Mouse (Mus musculus) cortical plate, adult 2 months (tissue): Measurements from ENCODE around the gene Zdhhc1.

ENCODE experiments used
- CTCF ChIP-seq: fragments of 200-500 bp; IDR thresholded peaks from 2 replicates; pipeline ENCODE4 v1.5.1; 2011; ENCODE audit warnings: mild to moderate bottlenecking, control low read depth, low read length; ENCODE audit not compliant: insufficient read depth; ENCODE audit errors: extremely low read depth
- POLR2A ChIP-seq: fragments of 200-500 bp; IDR thresholded peaks from 2 replicates; pipeline ENCODE4 v1.6.1; 2011; ENCODE audit warnings: mild to moderate bottlenecking, low read length, control low read depth; ENCODE audit not compliant: insufficient read depth; ENCODE audit errors: extremely low read depth

DNA sequence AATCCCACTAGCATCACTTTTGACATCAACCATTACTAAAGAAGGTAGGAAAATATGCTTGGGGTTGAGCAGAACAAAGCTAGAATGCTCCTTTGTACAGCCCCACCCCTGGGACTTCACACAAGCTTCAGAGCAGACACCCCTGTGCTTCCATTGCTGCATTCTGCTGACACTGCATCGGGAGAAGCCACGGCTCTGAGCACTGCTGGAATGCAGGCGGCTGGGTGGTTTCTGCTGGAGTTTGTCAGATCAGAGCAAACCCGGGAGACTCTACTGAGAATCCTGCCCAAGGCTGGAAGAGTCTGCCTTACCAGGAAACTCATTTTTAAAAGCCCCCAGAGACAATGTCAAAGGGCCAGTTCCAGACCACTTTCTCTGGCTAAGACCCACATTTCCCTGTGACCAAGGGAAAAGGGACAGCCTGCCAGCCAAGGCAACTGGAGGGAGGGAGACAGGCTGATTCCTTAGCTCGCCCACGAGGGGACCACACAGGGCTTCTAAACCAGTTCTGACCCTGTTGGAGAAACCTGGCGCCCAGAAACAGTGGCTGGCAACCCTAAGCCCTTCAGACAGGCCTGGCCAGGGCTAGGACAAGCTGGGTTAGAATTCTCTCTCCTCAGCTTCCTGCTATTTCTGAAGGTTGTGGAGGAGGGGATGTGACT, 48.0 kb upstream of the Zdhhc1 start:
- TF ChIP-seq CTCF (no peak), POLR2A (no peak)
